Mouse (Mus musculus): ENCODE measurements around the gene Thbs3. TPM values are rescaled to one million over a fixed set of nuclear protein-coding genes. Genes with fewer than 3 reads are reported as not detected.

Thbs3 gene
- polyA plus RNA-seq, 1 experiment from 2014 or later, result 51.5 TPM

DNA sequence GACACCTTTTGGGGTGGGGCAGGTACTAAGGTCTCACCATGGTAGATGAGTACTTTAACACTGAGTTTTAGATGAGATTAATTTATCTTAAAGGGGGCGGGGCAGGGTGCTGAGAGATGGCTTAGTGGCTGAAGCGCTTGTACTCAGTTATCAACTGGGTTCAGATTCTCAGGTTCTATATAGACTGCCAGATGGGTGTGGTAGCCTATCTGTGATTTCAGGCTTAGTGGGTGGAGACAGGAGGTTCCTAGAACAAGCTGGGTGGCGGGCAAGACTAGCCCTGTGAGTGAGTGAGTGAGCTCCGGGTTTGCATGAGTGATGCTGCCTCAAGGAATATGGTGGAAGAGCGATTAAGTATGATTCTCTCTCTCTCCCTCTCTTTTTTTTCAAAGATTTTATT is 40.0 kb downstream of the Thbs3 start:
- WGBS, result 98% methylated on average over 5 of the region's 5 CpGs
- H3K4me3 ChIP-seq (ENCODE audit: low read depth, low read length), result no peak overlapping the region
- H3K4me2 ChIP-seq (ENCODE audit: low read depth, low read length), result no peak overlapping the region
- H3K9me3 ChIP-seq (ENCODE audit: control insufficient read depth, low read length), result no peaks in the 10 kb centered on the region
- H3K4me1 ChIP-seq (ENCODE audit: control insufficient read depth, insufficient read depth, low read length), result peaks cover 8% of the 10 kb centered on the region; the same call in 1 of the 2 replicates
- no peak for DNase-seq (ENCODE audit: low spot score)
- no peak for ATAC-seq (ENCODE audit: low read depth)
- H3K27ac ChIP-seq (replicated peaks; ENCODE audit: low read depth, low read length), result no peak overlapping the region
- no peaks in the 10 kb centered on the region for H3K27me3 ChIP-seq (replicated peaks; ENCODE audit: control insufficient read depth, insufficient read depth, low read length)
- H3K9ac ChIP-seq (ENCODE audit: low read depth, low read length), result no peak overlapping the region
- H3K36me3 ChIP-seq (ENCODE audit: control insufficient read depth, insufficient read depth, low read length), result no peaks in the 10 kb centered on the region

DNA sequence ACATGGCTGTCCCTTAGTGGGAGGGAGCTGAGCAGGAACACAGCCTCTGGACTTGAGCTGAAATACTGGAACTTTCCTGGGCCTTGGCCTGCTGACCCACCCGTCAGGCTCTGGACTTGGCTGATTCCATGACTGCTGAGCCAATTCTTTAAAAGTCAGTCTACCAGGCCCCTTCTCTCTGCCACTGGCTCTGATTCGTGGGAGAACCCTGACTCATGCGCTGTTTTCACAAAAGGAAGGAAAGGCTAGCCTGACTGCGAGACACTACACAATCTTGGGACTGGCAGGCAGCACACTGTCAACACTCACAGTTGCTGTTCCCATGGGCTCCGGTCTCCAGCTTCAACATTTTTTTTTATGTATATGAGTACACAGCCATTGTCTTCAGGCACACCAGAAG is 41.2 kb downstream of the Thbs3 start:
- Histone ChIP-seq H3K36me3 (ENCODE audit: control insufficient read depth, insufficient read depth, low read length) (no peaks in the 10 kb centered on the region), H3K27me3 (replicated peaks; ENCODE audit: control insufficient read depth, insufficient read depth, low read length) (no peaks in the 10 kb centered on the region), H3K9ac (ENCODE audit: low read depth, low read length) (no peak overlapping the region), H3K4me2 (ENCODE audit: low read depth, low read length) (no peak overlapping the region), H3K4me1 (ENCODE audit: control insufficient read depth, insufficient read depth, low read length) (peaks cover 3% of the 10 kb centered on the region; the same call in 1 of the 2 replicates), H3K27ac (replicated peaks; ENCODE audit: low read depth, low read length) (no peak overlapping the region), H3K9me3 (ENCODE audit: control insufficient read depth, low read length) (no peaks in the 10 kb centered on the region), H3K4me3 (ENCODE audit: low read depth, low read length) (no peak overlapping the region)
- DNase-seq (ENCODE audit: low spot score), result no peak
- 79% methylated on average over 5 of the region's 5 CpGs for WGBS
- ATAC-seq (ENCODE audit: low read depth), result no peak

DNA sequence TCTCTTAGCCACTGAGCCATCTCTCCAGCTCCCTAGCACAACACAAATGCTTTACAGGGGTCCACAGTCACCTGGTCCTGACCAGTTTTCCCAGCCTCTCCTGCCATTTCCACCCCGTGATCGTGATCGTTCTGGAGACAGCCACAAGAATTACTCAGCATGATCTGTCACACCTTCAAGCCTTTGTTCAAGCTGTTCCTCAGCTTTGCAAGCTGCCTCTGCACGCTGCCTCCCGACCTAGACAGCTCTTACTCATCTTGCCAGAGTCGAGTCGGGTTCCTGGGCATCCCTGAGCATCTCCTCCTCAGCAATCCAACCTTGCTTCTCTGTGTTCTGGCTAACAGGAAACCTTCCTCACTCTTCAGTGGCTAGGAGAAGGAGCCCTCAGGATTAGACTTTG is 44.1 kb downstream of the Thbs3 start, which contains the start of gene Dpm3:
Dpm3 (plus strand) TSS at position 283 of the 400 bp plus-strand sequence.
- ATAC-seq (ENCODE audit: low read depth) (no peak), DNase-seq (ENCODE audit: low spot score) (no peak)
- Histone ChIP-seq H3K4me1 (ENCODE audit: control insufficient read depth, insufficient read depth, low read length) (no peaks in the 10 kb centered on the region), H3K9me3 (ENCODE audit: control insufficient read depth, low read length) (no peaks in the 10 kb centered on the region), H3K4me2 (ENCODE audit: low read depth, low read length) (no peak within 1 kb of the TSS), H3K27me3 (replicated peaks; ENCODE audit: control insufficient read depth, insufficient read depth, low read length) (no peaks in the 10 kb centered on the region), H3K4me3 (ENCODE audit: low read depth, low read length) (no peak within 1 kb of the TSS), H3K27ac (replicated peaks; ENCODE audit: low read depth, low read length) (no peak within 1 kb of the TSS), H3K36me3 (ENCODE audit: control insufficient read depth, insufficient read depth, low read length) (no peaks in the 10 kb centered on the region), H3K9ac (ENCODE audit: low read depth, low read length) (0 out of 2 replicates have a peak within 1 kb of the TSS, but pooled peaks have one; percentile 8)
- WGBS, result 56% methylated on average over 7 of the region's 7 CpGs

DNA sequence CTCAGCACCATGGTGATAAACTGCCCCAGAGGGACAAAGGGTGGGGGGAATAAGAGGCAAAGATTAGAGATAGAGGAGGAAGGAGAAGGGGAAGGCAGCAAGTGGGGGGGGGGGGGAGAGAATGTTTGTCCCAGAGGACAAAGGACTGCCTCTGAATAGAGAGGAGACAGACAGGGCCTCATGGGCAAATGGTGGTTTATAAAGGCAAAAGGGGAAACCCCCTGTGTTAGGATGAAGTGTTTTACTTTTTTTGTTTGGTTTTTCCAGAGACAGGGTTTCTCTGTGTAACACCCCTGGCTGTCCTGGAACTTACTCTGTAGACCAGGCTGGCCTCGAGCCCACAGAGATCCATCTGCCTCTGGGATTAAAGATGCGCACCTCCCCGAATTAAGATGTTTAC is 45.2 kb downstream of the Thbs3 start:
- WGBS, result 70% methylated on average over 3 of the region's 3 CpGs
- Histone ChIP-seq H3K27ac (replicated peaks; ENCODE audit: low read depth, low read length) (no peak overlapping the region), H3K4me1 (ENCODE audit: control insufficient read depth, insufficient read depth, low read length) (no peaks in the 10 kb centered on the region), H3K9ac (ENCODE audit: low read depth, low read length) (no peak overlapping the region), H3K27me3 (replicated peaks; ENCODE audit: control insufficient read depth, insufficient read depth, low read length) (no peaks in the 10 kb centered on the region), H3K4me2 (ENCODE audit: low read depth, low read length) (no peak overlapping the region), H3K4me3 (ENCODE audit: low read depth, low read length) (no peak overlapping the region), H3K9me3 (ENCODE audit: control insufficient read depth, low read length) (no peaks in the 10 kb centered on the region), H3K36me3 (ENCODE audit: control insufficient read depth, insufficient read depth, low read length) (no peaks in the 10 kb centered on the region)
- DNase-seq (ENCODE audit: low spot score) (no peak), ATAC-seq (ENCODE audit: low read depth) (no peak)

DNA sequence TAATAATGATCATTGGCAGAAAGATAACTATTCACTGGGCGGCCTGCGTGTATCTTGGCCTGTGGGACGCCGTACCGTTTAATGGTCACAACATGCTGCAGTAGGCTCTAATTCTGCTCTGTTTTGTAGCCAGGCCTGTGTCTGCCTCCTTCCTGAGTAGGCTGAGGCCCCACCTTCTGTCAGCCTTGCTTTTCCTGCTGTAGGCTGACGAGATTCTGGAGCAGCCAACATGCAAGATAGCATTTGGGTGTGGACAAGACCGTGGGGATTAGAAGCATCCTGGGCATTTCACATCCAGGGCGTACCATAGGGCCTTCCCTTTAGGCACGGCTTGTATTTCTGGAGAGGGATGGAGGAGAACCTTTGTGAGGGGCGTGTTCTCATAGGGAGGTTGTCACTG is 47.4 kb downstream of the Thbs3 start:
- DNase-seq (ENCODE audit: low spot score) (no peak), ATAC-seq (ENCODE audit: low read depth) (no peak)
- no peaks in the 10 kb centered on the region for H3K27me3 ChIP-seq (replicated peaks; ENCODE audit: control insufficient read depth, insufficient read depth, low read length)
- H3K27ac ChIP-seq (replicated peaks; ENCODE audit: low read depth, low read length), result no peak overlapping the region
- WGBS, result 62% methylated on average over 10 of the region's 10 CpGs
- H3K9me3 ChIP-seq (ENCODE audit: control insufficient read depth, low read length), result no peaks in the 10 kb centered on the region
- no peak overlapping the region for H3K4me2 ChIP-seq (ENCODE audit: low read depth, low read length)
- H3K4me3 ChIP-seq (ENCODE audit: low read depth, low read length), result no peak overlapping the region
- H3K4me1 ChIP-seq (ENCODE audit: control insufficient read depth, insufficient read depth, low read length), result peaks cover 5% of the 10 kb centered on the region
- no peak overlapping the region for H3K9ac ChIP-seq (ENCODE audit: low read depth, low read length)
- no peaks in the 10 kb centered on the region for H3K36me3 ChIP-seq (ENCODE audit: control insufficient read depth, insufficient read depth, low read length)

DNA sequence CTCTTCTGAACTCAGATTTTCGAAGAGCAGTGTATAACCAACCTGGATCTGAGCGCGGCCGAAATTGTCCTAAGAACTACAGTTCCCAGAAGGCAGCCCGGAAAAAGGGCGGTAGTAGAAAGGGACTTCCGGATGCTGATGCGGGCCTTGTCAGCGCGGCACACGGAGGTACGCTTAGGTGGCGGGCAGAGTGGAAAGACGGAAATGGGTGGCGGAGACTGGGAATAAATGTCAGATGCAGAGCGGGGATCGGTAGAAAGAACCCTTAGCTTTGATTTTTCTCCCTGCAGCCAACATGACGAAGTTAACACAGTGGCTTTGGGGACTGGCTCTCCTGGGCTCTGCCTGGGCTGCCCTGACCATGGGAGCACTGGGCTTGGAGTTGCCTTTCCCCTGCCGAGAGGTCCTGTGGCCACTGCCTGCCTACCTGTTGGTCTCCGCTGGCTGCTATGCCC is 51.5 kb downstream of the Thbs3 start:
- WGBS, result under 1% methylated on average over 19 of the region's 20 CpGs
- DNase-seq (ENCODE audit: low spot score), result peak; percentile 95
- ATAC-seq (ENCODE audit: low read depth), result peak; percentile 89

DNA sequence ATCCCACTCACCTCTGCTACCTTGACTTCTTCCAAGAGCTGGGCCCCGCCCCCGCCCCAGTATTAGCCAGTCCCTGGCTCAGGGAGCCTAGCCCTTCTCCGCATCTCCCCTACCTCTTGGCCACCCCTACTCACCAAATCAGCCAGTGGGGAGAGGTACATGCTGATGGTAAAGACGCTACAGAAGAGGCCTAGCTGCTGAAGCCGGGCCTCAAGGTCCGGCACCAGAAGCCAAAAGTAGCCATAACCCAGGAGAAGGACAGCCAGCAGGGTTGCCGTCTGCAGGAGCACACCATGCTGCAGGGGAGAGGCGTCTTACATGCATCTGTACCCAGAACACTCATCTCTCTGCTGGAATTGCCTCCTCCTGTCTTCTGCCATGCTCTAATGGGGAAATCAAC is 53.9 kb downstream of the Thbs3 start:
- Histone ChIP-seq H3K9me3 (ENCODE audit: control insufficient read depth, low read length) (no peaks in the 10 kb centered on the region), H3K9ac (ENCODE audit: low read depth, low read length) (no peak overlapping the region), H3K4me2 (ENCODE audit: low read depth, low read length) (peak overlapping the region; percentile 81), H3K27ac (replicated peaks; ENCODE audit: low read depth, low read length) (0 out of 2 replicates have a peak overlapping the region, but pooled peaks have one; percentile 2), H3K4me1 (ENCODE audit: control insufficient read depth, insufficient read depth, low read length) (peaks cover 27% of the 10 kb centered on the region), H3K4me3 (ENCODE audit: low read depth, low read length) (0 out of 2 replicates have a peak overlapping the region, but pooled peaks have one; percentile 4), H3K36me3 (ENCODE audit: control insufficient read depth, insufficient read depth, low read length) (peaks cover 11% of the 10 kb centered on the region), H3K27me3 (replicated peaks; ENCODE audit: control insufficient read depth, insufficient read depth, low read length) (no peaks in the 10 kb centered on the region)
- WGBS, result 40% methylated on average over 8 of the region's 8 CpGs
- DNase-seq (ENCODE audit: low spot score), result no peak
- ATAC-seq (ENCODE audit: low read depth), result no peak

More for the DNA sequence above, 51.5 kb downstream of the Thbs3 start:
- Histone ChIP-seq H3K9me3 (ENCODE audit: control insufficient read depth, low read length) (no peaks in the 10 kb centered on the region), H3K4me3 (ENCODE audit: low read depth, low read length) (peak overlapping the region; percentile 84), H3K4me2 (ENCODE audit: low read depth, low read length) (peak overlapping the region; percentile 91), H3K9ac (ENCODE audit: low read depth, low read length) (peak overlapping the region; percentile 87), H3K27ac (replicated peaks; ENCODE audit: low read depth, low read length) (peak overlapping the region; percentile 76), H3K27me3 (replicated peaks; ENCODE audit: control insufficient read depth, insufficient read depth, low read length) (no peaks in the 10 kb centered on the region), H3K4me1 (ENCODE audit: control insufficient read depth, insufficient read depth, low read length) (peaks cover 27% of the 10 kb centered on the region), H3K36me3 (ENCODE audit: control insufficient read depth, insufficient read depth, low read length) (no peaks in the 10 kb centered on the region)

DNA sequence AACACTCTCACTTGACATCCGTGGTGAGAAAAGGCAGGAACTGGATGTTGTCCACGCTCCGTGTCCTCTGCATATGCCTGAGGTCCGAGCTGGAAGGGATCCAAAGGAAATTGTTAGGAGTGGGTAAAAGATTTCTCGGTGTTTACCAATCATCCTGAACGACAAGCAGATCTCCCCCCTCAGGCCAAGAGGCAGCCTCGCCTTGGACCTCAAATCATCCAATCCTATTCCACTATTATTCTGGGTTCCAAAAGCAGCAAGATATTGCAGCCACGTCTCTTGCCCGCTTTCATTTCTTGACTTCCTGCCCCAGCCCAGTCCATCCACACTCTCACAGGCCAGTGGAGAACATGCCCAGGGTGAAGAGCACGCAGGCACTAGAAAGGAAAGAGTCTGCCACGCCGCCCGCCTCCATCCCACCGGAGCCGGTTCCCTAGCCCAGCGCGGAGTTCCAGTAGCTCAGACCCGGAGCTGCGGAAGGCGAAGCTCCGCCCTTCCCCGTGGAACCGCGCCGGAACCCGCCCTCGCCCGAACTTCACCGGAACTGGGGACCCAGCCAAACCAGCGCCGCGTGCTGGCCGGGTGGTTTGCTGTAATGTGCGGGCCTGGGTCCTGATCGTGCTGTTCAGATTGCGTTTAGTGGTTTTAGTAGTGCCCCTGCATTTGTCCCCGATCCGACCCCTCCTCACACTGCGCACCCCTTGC is 55.2 kb downstream of the Thbs3 start, which contains the start of gene Slc50a1:
Slc50a1 (minus strand) TSS at position 520 of the 705 bp plus-strand sequence.
- Histone ChIP-seq H3K27ac (replicated peaks; ENCODE audit: low read depth, low read length) (peak within 1 kb of the TSS; percentile 80), H3K4me1 (ENCODE audit: control insufficient read depth, insufficient read depth, low read length) (peaks cover 27% of the 10 kb centered on the region), H3K9me3 (ENCODE audit: control insufficient read depth, low read length) (no peaks in the 10 kb centered on the region), H3K27me3 (replicated peaks; ENCODE audit: control insufficient read depth, insufficient read depth, low read length) (no peaks in the 10 kb centered on the region), H3K4me3 (ENCODE audit: low read depth, low read length) (peak within 1 kb of the TSS; percentile 54), H3K9ac (ENCODE audit: low read depth, low read length) (peak within 1 kb of the TSS; percentile 69), H3K36me3 (ENCODE audit: control insufficient read depth, insufficient read depth, low read length) (peaks cover 19% of the 10 kb centered on the region), H3K4me2 (ENCODE audit: low read depth, low read length) (peak within 1 kb of the TSS; percentile 81)
- ATAC-seq (ENCODE audit: low read depth), result peak; percentile 66
- DNase-seq (ENCODE audit: low spot score), result peak; percentile 79
- 3% methylated on average over 26 of the region's 39 CpGs for WGBS

All from embryonic facial prominence, embryonic 14.5 days (tissue).